Mouse (Mus musculus) hindbrain, postnatal 0 days (tissue): ENCODE results near the gene Tmem208. TPM values are rescaled to one million over a fixed set of nuclear protein-coding genes. Genes with fewer than 3 reads are reported as not detected.

ENCODE experiments used
- ATAC-seq: fragments of 200-750 bp; cut with Nextera tagmentation; 2 replicates; pipeline ENCODE4 v1.8.0; 2017; ENCODE audit warnings: mild to moderate bottlenecking, moderate TSS enrichment, moderate library complexity
- DNase-seq: peaks from one replicate; pipeline ENCODE4 v3.0.0-alpha.2; 2015; ENCODE audit warnings: low spot score
- H3K27ac ChIP-seq: fragments of 300-500 bp; sonication (generic); 2 replicates; pipeline ENCODE4 v1.5.1; 2014; ENCODE audit warnings: mild to moderate bottlenecking
- H3K27me3 ChIP-seq: fragments of 300-500 bp; sonication (generic); 2 replicates; pipeline ENCODE4 v1.6.1; 2014; ENCODE audit warnings: low read length, mixed read lengths; ENCODE audit not compliant: insufficient read depth
- H3K36me3 ChIP-seq: fragments of 300-500 bp; sonication (generic); 2 replicates; pipeline ENCODE4 v1.6.1; 2014; ENCODE audit warnings: low read length, mixed read lengths; ENCODE audit not compliant: insufficient read depth
- H3K4me1 ChIP-seq: fragments of 300-500 bp; sonication (generic); 2 replicates; pipeline ENCODE4 v1.6.1; 2014; ENCODE audit warnings: antibody characterized with exemption, low read length, mixed read lengths; ENCODE audit not compliant: insufficient read depth
- H3K4me2 ChIP-seq: fragments of 300-500 bp; sonication (generic); 2 replicates; pipeline ENCODE4 v1.6.1; 2014; ENCODE audit warnings: low read depth, mild to moderate bottlenecking, low read length, moderate library complexity, mixed read lengths
- H3K4me3 ChIP-seq: fragments of 300-500 bp; sonication (generic); 2 replicates; pipeline ENCODE4 v1.5.1; 2014; ENCODE audit warnings: low read length
- H3K9ac ChIP-seq: fragments of 300-500 bp; sonication (generic); replicated peaks from 2 replicates; pipeline ENCODE4 v1.6.1; 2014; ENCODE audit warnings: mild to moderate bottlenecking, low read length, moderate library complexity, mixed read lengths
- H3K9me3 ChIP-seq: fragments of 300-500 bp; sonication (generic); 2 replicates; pipeline ENCODE4 v1.6.1; 2016; ENCODE audit warnings: low read length, mixed read lengths
- CTCF ChIP-seq: IDR thresholded peaks from 2 replicates; pipeline ENCODE4 v1.5.1; 2016; ENCODE audit warnings: antibody characterized with exemption, control low read depth, low read depth
- WGBS: fragments of 180-500 bp; shearing (Covaris S2); extraction: QIAGEN DNeasy Blood & Tissue Kit; methylation state at CpG from one replicate; pipeline ENCODE4 v1.1.7; 2014; 5-methylcytosine and 5-hydroxymethylcytosine counted together
- polyA plus RNA-seq: library from polyadenylated mRNA; unstranded; fragments of >200 nt; fragmentation: Nextera tagmentation; extraction: Ambion mirVana; gene quantifications from 2 replicates; pipeline ENCODE4 v1.2.1, GENCODE M21; 2015
- total RNA-seq: library from RNA; depleted of rRNA; stranded (reverse); fragments of >200 nt; gene quantifications from 2 replicates; pipeline ENCODE4 v1.2.3, GENCODE M21; 2014

Tmem208 gene
- total and polyA plus RNA-seq, 2 experiments from 2014 or later = 101 to 138 TPM

DNA sequence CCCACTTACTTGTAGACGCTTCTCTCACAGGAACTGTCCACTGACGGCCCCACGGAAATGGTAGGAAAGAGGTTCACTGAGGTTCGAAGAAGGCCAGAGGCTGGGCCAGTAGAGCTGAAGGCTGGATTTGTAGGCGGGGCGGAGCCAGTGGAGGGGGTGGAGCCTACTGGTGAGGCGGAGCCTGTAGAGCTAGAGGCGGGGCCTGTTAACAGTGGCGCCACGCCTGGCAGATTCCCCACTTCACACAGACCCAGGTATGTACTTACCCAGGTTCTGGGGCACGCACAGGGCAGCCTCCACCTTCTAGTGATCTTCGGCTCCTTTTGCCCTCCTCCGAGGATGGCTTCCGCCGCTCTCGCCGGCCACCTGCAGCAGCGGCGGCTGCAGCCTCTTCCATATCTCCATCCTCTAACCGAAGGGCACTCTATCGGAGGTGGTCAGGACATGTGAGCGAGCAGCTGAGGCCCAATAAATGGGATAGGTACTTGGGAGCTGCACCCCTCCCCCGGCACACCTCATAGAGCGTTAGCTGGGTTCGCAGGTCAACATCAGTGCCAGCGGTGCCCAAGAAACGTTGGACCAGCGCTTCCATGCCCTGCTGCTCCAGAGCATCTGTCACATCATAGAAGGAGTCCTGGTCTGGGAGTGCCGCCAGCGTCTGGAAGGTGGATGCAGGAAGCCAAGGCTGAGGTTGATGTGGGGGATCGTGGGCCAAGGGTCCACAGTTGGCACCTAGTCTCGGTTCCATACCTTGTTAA is 10.4 kb downstream of the Tmem208 start:
- WGBS = 55% methylated on average over 32 of the region's 32 CpGs
- H3K4me2 ChIP-seq = peak overlapping the region; percentile 1; the same call in 1 of the 2 replicates

DNA sequence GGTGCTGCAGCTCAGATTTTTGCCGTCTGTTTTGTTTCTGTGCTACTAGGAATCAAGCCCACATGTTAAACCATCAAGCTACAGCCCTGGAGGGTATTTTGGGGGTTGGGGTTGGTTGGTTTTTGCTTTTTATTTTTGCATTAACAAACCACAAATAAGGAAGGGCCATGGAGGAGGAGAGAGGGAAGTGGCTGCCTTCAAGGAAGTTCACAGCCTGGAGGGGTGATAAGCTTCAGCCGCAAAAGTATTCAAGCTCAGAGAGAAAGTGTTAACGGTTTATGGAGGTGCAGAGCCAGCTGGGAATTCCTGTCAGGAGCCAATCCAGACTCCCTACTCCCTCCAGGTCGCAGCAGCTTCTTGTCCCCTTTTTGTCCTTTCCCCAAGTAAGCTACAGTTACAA is 12.8 kb downstream of the Tmem208 start:
- ATAC-seq (no peak), DNase-seq (no peak)
- no peaks in the 10 kb centered on the region for H3K9me3 ChIP-seq
- H3K9ac ChIP-seq = no peak overlapping the region
- H3K4me3 ChIP-seq = no peak overlapping the region
- no peak overlapping the region for H3K27ac ChIP-seq
- H3K4me1 ChIP-seq = no peaks in the 10 kb centered on the region
- 72% methylated on average over 4 of the region's 4 CpGs for WGBS
- TF ChIP-seq CTCF = no peak
- no peaks in the 10 kb centered on the region for H3K27me3 ChIP-seq
- no peaks in the 10 kb centered on the region for H3K36me3 ChIP-seq
- H3K4me2 ChIP-seq = no peak overlapping the region

More for the DNA sequence above, 10.4 kb downstream of the Tmem208 start:
- TF ChIP-seq CTCF = no peak
- H3K27ac ChIP-seq = no peak overlapping the region
- H3K4me1 ChIP-seq = no peaks in the 10 kb centered on the region
- H3K36me3 ChIP-seq = no peaks in the 10 kb centered on the region
- H3K9ac ChIP-seq = no peak overlapping the region
- no peaks in the 10 kb centered on the region for H3K9me3 ChIP-seq
- no peaks in the 10 kb centered on the region for H3K27me3 ChIP-seq
- H3K4me3 ChIP-seq = no peak overlapping the region
- DNase-seq (peak; percentile 51), ATAC-seq (peak; percentile 67)

- Histone ChIP-seq H3K27me3 (no peaks in the 10 kb centered on the region), H3K4me1 (no peaks in the 10 kb centered on the region), H3K4me2 (no peak overlapping the region), H3K36me3 (no peaks in the 10 kb centered on the region), H3K4me3 (no peak overlapping the region), H3K9me3 (no peaks in the 10 kb centered on the region), H3K9ac (no peak overlapping the region), H3K27ac (no peak overlapping the region)
- DNase-seq (no peak), ATAC-seq (no peak)
- no peak for TF ChIP-seq CTCF
- 81% methylated on average over 6 of the region's 6 CpGs for WGBS
Measured at GRCm38 (mm10) chr8:105339886-105340635, 13.9 kb downstream of the Tmem208 start.

DNA sequence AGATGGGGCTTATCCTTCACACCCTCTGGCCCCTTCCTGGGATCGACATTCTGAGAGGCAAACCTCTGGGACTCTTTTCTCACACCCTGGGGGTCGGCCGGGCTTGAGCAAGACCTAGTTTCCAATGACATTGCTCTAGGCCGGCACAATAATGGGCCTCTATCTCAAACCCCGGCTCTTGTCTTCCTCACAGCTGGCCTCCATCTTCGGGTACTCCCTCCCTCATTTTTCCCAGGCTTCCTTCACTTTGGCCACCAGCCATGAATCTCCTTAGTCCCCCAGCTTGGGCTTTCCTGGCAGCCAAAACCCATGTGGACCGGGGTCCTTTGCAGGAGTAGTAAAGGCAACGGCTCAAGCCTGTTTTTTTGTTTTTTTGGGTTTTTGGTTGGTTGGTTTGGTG is 15.2 kb downstream of the Tmem208 start:
- TF ChIP-seq CTCF = no peak
- Histone ChIP-seq H3K4me1 (0 out of 2 replicates have a peak, but pooled peaks cover under 1% of the 10 kb centered on the region), H3K4me2 (no peak overlapping the region), H3K36me3 (no peaks in the 10 kb centered on the region), H3K27me3 (no peaks in the 10 kb centered on the region), H3K9me3 (no peaks in the 10 kb centered on the region), H3K4me3 (no peak overlapping the region), H3K9ac (no peak overlapping the region), H3K27ac (no peak overlapping the region)
- 29% methylated on average over 8 of the region's 8 CpGs for WGBS
- DNase-seq (peak; percentile 62), ATAC-seq (0 out of 2 replicates have a peak, but pooled peaks have one; percentile 3)

GRCm38 (mm10) chr8:105342768-105343167 is 16.6 kb downstream of the Tmem208 start:
- ATAC-seq (no peak), DNase-seq (no peak)
- Histone ChIP-seq H3K27me3 (no peaks in the 10 kb centered on the region), H3K36me3 (no peaks in the 10 kb centered on the region), H3K4me3 (no peak overlapping the region), H3K4me2 (no peak overlapping the region), H3K9me3 (no peaks in the 10 kb centered on the region), H3K4me1 (peaks cover 7% of the 10 kb centered on the region; the same call in 1 of the 2 replicates), H3K9ac (no peak overlapping the region), H3K27ac (no peak overlapping the region)
- 78% methylated on average over 4 of the region's 4 CpGs for WGBS
- TF ChIP-seq CTCF = no peak

DNA sequence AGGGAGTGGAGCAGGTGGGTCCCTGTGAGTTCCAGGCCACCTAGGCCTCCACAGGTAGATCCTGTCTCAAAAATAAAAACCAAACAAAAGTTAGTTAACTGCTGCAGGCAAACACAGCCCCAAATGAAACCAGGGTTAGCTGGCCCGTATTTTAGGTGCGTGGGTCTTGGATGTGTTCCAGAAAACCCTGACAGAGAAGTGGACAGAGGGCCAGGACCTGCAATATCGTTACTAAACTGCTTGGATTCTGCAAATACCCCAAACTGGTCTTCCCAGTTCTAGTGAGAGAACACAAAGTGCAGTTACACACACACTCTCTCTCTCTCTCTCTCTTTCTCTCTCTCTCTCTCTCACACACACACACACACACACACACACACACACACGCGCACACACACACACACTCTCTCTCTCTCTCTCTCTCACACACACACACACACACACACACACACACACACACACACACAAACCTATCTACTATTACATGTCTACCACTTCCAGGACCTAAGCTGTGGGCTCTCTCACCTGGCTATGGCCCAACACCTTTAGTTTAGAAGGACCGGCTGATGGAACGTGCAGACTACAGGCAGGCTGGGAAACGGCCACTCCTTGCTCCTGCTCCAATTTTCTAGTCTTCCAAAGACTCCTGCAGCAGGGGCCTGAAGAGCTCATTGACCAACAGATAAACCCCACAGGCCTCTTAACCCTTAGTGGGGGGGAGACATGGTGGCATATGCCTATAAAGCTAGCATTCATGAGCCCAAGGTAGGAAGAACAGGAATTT is 17.8 kb downstream of the Tmem208 start:
- Histone ChIP-seq H3K9ac (no peak overlapping the region), H3K4me1 (peaks cover 7% of the 10 kb centered on the region; the same call in 1 of the 2 replicates), H3K4me3 (no peak overlapping the region), H3K27ac (no peak overlapping the region), H3K27me3 (no peaks in the 10 kb centered on the region), H3K36me3 (no peaks in the 10 kb centered on the region), H3K4me2 (no peak overlapping the region), H3K9me3 (no peaks in the 10 kb centered on the region)
- ATAC-seq = no peak
- no peak for DNase-seq
- no peak for TF ChIP-seq CTCF
- WGBS = 58% methylated on average over 8 of the region's 8 CpGs
